Mouse (Mus musculus): ENCODE measurements at regions not wholly inside any gene's neighbourhood (a gene's known extent, or its start where the extent isn't known, plus 50 kb on each side); places are given as distances from the start of the nearest gene placed in this dataset.

DNA sequence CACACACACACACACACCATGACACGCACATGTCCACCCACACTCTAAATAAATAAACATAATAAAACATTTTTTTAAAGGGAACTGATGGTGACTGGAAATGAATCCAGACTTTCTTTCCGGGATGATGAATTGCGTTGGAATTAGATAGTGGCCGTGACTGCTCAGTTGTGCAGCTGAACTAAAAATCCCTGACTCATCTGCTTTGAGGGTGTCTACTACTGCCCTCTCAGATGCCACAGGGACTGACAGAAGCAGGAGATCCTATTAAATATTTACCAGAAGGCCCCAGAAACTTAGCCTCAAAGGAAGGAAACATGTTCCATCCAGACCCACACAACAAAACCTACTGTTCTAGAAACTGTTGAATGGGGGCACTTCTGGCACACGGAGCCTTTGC lies 65.7 kb downstream of the Polr2m start:
- no peak for TF ChIP-seq CTCF (IDR thresholded peaks at IDR 0.05; ENCODE audit: borderline replicate concordance, extremely low read depth, insufficient read depth, insufficient read length)
- TF ChIP-seq POLR2A (IDR thresholded peaks at IDR 0.05; ENCODE audit: borderline replicate concordance, extremely low read depth, insufficient read depth, insufficient read length, poor library complexity, severe bottlenecking) = no peak
